Mouse (Mus musculus): ENCODE measurements around the gene Fam107a. TPM values are rescaled to one million over a fixed set of nuclear protein-coding genes. Genes with fewer than 3 reads are reported as not detected.

Gene Fam107a
- polyA plus RNA-seq (2012; rRNA removed), result 323 and 391 TPM in 2 replicates

DNA sequence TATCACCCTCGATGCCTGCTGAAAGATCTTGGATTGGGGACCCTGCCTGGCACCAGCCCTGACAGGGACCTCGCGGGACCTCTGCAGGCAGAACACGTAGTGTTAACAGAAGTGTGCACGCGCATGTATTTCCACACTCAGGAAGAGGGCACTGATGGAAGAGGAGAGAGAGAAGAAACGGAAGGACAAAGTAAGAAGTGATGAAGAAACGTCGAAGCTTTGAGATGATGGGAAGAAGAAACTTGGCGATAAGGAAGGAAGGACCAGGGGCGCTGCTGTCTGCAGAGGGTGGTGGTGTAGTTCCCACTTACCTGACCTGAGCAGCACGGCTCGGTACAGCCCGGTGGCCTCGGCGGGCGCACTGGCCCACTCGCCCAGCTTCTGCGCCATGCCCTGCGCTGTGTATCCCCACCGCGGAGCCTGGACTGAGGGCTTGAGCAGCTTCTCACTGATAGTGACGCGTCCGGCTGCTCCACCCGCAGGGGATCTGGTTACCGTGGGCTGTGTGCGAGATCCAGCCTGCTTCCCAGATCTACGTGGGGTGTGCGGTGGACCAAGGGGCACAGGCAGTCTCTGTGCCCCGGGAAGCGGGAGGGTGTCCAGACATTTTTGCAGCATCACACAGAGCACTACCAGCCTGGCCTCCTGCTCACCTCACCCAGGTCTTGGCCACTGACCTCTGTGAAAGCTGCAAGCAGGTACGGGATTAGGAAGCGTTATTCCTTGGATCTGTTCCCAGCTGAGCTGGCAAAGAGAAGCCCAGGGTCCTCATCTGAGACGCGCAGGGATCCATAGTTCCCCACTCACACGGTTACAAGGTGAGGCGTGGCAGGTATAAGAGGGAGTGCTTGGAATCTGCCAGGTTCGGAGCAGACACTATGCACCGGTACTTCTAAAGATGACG is at the start of gene Fam107a:
TSS of gene Fam107a (minus strand) at position 830 of the 904 bp plus-strand sequence.
- no peak for DNase-seq (ENCODE audit: extremely low spot score in 1 of 2, low spot score in 1 of 2)

DNA sequence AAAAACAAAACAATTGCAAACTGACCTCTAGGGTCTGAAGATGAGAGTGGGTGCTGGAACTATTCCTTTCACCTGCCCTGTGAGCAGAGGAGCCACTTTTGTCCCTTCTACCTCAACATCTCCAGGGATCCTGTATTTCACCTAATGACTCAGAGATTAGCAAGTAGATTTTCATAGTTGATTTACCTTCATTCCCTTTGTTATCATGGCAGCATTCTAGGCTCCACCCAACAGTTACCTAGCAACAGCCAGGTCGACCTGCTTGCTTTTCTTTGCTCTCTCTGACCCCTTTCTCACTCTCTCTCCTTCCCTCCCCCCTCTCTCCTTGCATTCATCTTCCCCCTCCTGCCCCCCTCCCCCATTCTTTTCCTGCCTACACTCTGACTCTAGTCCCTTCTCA is 49.3 kb upstream of the Fam107a start:
- DNase-seq (ENCODE audit: extremely low spot score in 1 of 2, low spot score in 1 of 2), result no peak

DNA sequence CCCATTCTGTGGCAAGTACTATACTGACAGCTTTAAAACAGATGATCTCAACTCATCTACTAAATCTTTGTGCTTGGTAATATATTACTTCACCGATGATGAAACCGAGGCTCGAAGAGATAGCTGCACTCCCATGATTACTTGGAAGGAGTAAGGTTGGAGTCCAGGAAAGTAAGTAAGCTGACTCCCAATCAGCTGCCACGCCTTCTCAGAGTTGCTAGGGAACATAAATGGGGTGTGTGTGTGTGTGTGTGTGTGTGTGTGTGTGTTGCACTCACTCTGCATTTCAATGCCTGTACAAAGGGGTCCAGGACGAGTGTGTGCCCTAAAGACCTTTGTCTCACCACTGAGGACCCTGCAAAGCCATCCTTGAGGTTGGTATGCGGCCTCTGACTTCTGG is 48.0 kb upstream of the Fam107a start:
- DNase-seq (ENCODE audit: extremely low spot score in 1 of 2, low spot score in 1 of 2), result no peak

DNA sequence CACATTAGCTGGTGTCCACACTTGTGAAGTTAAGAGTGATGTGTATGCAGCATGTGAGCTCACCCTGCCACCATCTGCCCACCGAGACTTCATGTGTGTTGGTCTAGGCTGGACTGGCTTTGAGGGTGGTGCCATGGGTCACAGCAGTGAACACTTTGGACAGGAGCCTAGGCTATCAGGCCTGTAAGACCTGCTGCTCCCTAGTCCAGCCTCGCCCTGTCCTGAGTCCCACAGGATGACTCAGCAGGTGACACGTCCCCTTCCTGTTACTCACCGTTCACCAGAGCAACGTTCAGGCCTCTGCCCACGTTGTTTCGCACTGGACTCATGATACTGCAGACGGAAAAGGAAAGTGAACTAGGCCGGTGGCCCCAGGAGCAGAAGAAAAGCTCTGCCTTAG is 39.0 kb upstream of the Fam107a start:
- DNase-seq (ENCODE audit: extremely low spot score in 1 of 2, low spot score in 1 of 2), result no peak

DNA sequence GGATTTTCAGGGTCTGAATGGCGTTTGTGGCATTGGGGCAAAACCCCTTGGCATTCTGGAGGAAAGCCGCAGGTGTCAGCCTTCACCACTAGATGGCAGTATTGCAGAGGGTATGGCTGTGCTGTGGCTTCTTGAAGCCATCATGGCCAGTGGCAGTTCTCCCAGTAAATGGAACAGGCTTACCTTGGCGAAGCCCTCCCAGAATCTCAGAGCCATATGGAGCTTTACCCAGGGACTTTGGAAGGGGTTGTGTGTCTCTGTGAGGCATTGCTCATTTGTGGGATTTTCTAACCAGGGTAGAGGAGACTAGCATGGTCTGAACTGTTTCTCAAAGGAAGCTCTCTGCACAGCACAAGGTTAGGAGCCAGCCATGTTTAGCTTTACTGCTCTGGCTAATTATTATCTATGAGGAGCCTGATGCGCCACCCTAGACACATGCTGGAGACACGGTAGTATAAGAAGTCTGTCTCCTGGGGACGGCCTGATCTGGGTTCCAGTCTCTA is 38.2 kb upstream of the Fam107a start:
- peak; percentile 41 to 89 for DNase-seq (ENCODE audit: extremely low spot score in 1 of 2, low spot score in 1 of 2)

DNA sequence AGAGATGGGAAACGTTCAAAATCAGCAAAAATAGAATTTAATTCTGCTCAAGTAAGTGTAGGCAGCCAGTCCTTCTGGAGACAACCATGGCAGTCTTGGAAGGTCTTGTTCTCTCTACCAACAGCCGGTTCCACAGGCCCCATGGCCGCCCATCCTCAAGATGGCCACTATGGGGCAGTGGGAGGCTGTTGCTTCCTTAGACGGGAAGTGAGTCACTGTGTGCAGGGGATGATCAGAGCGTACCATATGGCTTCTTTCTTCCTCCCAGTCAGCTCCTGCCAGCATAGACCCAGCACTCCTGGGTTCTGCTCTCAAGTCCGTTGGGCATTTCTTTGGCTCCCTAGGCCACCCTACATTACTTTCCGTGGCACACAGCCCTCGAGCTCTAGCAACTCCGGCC is 31.1 kb upstream of the Fam107a start:
- peak in 1 of 2 experiments; percentile 34 for DNase-seq (ENCODE audit: extremely low spot score in 1 of 2, low spot score in 1 of 2)

DNA sequence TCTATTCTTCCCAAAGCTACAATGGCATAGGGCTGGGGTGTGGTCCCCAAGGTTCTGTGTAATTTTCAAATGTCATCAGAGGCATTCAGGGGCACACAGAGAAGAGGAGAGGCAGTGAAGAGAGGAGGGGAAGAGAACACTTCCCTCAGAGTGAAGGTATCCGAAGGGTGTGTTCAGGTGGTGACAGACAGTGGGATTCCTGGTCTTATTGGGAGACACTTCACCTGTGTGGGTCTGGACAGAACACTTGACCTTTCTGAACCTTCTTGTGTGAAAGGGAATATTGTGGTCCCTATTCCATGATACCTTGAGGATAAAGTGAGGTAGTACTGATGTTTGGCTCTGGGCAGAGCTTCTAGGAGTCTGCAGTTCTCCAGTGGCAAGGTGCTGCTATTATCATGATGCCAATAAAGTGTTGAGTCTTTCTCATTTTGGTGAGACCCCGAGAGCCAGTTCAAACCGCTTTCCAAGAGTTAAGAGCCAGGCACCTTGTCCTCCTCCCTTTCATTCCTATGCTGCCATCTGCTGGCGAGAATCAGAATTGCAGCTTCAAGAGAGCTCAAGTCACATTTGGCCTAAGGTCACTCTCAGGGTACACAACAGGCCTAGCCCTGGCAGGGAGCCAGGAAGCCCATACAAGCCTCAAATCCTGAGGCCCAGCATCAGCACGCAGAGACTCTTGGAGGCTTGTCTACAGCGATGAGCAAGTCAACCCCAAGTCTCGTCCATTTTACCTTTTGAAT is 28.6 kb upstream of the Fam107a start:
- DNase-seq (ENCODE audit: extremely low spot score in 1 of 2, low spot score in 1 of 2), result peak; percentile 65 to 94

DNA sequence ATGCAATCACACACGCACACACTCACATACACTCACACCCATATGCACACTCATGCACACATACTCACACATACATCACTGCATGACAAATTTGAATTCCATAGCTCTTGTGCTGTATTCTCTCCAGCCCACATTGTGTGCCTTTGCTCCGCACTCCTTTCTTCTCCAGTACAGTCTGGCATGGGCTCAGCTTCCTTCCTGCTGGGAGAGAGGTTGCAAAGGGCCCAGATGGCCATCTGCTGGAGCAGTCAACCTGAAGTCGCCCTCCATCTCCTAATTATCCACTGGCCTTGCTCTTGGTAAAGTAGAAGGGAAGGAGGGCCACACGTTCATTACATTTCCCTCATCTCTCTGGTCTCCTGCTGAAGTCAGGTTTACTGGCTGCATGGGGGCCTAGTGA is 27.7 kb upstream of the Fam107a start:
- no peak for DNase-seq (ENCODE audit: extremely low spot score in 1 of 2, low spot score in 1 of 2)

DNA sequence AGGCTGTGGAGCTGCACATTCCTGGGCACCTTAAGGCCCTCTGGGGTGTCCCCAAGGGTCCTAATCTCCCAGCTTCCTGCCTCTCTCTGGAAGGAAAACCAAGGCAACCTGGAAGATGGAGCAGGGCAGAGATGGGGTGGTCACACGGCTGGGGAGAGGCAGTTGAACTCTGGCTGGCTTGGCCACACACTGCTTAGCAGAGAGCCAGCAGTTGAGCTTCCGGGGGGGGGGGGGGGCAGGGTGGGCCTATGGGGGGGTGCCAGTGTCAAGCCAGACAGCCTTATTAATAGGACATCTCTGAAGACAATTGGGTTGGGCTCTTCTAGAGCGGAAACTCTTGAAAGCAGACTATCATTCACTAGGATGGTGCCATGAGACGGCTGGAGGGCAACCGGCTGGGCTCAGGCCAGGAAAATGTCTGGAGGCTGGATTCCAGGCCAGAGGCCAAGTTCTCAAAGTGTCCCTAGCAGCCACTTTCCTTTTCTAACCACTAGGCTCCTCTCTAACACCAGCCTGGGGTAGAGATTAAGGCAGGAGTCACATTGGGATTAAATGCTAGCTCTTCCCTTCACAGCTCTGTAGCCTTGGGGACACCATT is 24.8 kb upstream of the Fam107a start:
- no peak for DNase-seq (ENCODE audit: extremely low spot score in 1 of 2, low spot score in 1 of 2)

DNA sequence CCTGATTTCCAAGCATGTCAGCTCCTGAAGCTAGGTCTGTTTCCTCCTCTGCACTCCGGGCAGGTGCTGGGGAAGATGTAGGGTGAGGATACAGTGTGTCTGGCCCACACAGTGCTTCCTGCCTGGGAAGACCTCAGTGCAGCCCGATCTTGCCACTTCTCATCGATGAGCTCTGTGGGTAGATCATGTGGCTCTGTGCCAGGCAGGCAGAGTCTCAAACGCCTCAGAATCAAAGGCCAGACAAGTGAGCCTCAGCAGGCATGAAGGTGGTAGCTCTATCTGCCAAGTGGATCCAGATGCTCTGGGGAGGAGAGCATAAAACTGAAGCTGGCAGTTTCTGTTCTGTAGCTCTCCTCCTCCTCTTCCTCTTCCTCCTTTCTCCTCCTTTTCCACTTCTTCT is 22.4 kb upstream of the Fam107a start:
- no peak for DNase-seq (ENCODE audit: extremely low spot score in 1 of 2, low spot score in 1 of 2)

DNA sequence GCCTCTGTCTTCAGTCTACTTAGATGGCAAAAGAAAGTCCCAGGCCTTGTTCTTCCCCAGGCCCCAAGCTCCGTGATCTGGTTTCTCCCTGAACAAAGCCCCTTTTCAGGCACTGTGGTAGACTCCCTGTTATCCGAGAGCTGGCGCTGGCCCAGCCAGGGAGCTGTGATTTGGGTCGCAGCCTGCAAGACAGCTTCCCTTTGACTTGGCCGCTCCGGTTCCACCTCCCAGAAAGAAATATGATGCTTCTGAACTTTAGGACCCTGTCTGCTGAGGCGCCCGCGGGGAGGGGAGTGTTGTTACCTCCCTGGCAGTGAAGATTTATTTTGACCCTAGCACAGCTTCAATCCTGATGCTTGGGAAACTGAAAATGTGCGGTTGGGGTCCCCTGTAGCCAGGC is 18.1 kb upstream of the Fam107a start:
- no peak for DNase-seq (ENCODE audit: extremely low spot score in 1 of 2, low spot score in 1 of 2)

DNA sequence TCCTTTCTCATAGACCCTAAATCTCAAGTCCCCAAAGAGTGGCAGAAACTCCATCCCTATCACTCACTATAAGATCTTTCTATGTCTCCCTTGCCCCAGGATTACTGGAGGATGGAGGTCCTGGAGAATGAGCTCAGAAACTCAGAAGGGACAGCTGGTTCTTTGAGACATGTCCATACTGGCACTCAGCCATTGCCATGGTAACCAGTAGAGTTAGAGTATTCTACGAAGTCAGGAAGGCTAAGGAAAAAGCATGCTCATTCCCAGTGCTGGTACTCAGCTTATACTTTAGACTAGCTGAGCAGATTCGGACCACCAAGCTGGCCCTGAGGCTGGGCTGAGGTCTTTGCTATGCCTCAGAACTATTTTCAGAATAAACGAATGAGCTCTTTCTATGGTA is 16.7 kb upstream of the Fam107a start:
- no peak for DNase-seq (ENCODE audit: extremely low spot score in 1 of 2, low spot score in 1 of 2)

DNA sequence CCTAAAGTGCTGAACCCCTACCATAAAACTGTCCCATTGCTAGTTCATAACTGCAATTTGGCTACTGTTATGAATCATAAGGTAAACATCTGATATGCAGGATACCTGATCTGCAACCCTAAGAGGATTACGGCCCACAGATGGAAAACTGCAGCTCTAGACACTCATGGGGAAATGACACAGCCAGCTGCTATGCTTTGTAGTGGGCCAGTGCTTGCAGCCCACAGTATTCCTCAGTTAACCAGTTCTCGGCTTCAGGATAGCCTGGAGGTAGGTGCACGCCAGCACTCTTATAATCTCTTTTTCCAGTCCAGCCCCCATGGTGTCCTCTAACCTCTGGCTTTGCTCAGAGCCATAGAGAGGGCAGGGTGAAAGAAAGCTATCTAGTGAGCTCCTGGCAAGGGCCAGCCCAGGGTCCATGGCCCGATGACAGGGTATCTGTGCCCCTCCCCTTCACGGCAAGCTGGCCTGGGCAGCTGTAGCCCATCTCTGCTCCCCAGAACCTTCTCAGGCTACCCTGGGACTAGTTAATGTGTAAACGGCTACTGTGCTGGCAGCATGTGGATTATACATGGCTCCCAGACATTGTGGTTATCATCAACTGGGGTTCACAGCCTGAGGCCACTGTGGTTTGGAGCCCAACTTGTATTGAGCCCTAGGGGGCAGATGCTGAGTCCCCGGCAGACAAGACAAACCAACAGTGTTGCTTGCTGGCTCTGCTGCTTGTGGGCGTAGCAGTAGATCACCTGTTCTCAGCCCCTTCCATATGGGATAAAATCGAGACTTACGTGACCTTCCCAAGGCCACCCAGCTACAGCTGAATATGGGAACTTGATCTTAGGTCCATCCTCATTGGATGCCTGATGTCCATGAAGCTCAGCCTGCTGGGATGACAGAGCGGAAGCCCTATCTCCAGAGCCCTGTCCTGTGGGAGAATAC is 14.8 kb upstream of the Fam107a start:
- no peak for DNase-seq (ENCODE audit: extremely low spot score in 1 of 2, low spot score in 1 of 2)

DNA sequence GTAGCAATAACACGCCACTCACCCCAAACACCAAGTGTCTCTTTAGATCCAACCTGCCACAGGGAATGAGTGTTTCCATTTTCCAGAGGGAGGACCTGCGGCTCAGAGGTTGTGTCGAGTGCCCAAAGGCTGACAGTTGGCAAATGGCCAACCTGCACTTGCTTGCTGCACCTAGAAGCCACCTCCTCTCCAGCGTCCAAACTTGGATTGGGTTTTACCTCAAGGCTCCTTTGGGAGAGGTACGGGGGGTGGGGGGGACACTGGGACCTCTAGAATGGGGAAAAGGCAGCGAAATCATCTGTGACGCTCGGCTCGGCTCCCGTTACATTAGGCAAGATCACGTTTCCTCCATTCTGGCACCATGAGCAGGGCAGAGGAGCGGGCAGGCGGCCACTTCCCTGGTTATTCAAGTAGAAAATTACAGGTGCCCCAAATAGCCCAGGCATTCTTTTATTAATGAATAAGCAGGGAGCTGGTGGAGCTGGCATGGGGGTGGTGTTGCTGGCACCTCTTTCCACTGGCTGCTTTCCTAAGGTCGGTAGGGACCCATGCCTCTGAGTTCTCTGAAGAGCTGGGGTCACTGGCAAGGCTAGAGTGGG is 13.6 kb upstream of the Fam107a start:
- DNase-seq (ENCODE audit: extremely low spot score in 1 of 2, low spot score in 1 of 2), result no peak

DNA sequence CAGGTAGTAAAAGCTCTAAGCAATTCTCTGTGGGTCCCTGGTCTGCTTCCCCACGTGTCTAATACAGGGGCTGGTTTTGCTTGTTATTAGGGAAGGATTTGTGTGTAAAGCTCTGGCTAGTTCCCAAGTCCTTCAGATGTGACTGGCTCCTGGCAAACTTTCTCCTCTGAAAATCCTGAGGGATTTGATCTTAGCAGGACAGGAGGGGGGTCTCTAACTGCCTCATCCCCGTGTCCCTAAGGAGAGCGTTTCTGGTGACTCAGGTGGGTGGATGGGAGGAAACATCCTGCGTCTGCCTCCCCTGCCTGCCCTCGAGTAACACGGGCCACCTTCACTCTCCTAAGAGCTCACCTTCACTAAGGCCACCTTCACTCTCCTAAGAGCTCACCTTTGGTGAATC is 12.6 kb upstream of the Fam107a start:
- no peak for DNase-seq (ENCODE audit: extremely low spot score in 1 of 2, low spot score in 1 of 2)

DNA sequence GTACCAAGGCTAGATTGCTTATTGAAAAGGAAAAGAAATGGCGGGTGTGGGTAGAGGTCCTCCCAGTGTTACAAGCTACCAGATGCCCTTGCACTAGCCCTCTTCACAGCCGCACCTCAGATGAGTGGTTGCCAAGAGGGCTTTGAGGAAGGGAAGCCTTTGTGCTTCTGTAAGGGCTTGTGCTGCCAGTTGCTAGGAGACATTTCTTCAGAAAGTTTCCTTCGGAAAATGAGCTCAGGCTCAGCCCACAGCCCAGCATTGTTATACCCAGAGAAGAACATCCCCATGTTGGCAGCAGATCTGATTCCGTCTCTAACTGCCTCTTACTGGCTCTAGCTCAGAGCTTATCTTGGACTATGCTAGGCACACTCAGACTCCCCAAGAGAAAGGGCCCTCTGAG is 11.7 kb upstream of the Fam107a start:
- no peak for DNase-seq (ENCODE audit: extremely low spot score in 1 of 2, low spot score in 1 of 2)

DNA sequence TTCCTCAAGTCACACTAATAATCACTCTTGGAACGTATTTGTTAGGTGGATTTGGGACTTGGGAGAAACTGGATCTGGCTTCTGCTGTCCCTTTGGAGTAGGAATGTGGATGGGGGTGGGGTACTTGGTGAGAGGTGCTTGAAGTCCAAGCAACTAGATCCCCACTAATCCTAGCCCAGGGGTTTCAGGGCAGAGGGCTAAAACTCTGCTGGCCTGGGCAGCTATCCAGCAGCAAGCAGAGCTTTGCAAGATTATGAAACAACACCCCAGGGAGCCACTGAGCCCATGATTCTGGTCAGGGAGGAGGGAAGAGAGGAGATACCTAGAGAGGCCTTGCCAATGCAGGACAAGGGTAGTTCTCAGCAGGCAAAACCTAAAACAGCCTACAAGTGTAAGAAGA is 9.5 kb upstream of the Fam107a start:
- no peak for DNase-seq (ENCODE audit: extremely low spot score in 1 of 2, low spot score in 1 of 2)

DNA sequence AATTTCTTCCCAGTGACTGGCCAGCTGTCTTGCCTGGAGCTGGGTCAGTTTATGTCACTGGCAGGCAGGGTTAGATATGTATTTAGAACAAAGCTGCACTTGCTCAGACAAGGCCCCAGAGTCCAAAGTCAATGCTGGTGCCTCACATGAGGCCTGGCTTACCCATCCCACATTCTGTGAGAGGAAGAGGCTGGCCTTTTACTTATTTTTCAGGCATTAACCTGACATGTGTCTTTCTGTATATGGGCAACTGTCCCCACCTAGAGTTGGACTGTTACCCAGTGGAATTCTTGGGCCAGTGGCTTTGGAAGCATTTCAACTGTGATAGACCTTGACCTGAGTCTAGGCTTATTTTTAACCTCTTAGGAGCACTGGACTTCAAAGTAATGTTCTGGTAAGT is 9.1 kb upstream of the Fam107a start:
- no peak for DNase-seq (ENCODE audit: extremely low spot score in 1 of 2, low spot score in 1 of 2)

DNA sequence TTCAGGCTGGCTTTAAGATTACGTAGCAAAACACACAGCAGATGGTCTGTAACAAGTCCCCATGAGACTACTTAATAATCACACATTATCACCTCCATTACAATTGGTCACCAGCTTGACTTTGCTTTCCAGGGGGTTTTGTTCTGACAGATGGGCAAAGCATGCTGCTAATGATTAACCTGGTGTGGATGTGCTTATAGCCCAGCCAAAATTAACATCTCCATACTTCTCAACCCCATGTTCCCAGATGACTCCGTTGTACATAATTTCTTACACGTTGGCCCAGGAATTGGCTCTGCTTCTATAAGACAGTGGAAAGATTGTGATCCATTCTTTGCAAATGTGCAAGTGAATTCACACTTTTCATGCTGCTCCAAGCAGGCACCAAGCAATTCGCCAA is 7.9 kb upstream of the Fam107a start:
- DNase-seq (ENCODE audit: extremely low spot score in 1 of 2, low spot score in 1 of 2), result no peak

DNA sequence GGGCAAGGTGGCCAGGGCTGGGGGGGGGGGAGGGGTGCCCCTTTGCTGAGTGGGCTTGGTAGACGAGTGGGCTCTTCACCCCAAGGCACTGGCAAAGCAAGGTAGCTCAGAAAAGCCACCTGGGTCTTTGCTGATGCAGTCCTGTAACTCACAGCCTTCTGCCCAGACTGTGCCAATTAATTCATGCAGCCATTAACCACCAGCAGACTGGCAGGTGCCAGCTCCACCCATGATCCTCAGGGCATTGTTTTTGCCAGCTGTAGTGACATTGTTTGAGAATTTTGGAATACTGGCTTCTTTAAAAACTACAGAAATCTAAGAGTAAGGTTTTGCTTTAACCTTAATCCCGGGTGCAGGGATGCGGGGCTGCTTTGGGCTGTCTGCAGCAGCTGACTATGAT is 2.7 kb upstream of the Fam107a start:
- no peak for DNase-seq (ENCODE audit: extremely low spot score in 1 of 2, low spot score in 1 of 2)

Measured in frontal cortex, adult 2 months (tissue).